Mouse (Mus musculus) forebrain, embryonic 16.5 days (tissue): ENCODE data around the gene Wdr6. TPM values are rescaled to one million over a fixed set of nuclear protein-coding genes. Genes with fewer than 3 reads are reported as not detected.
A peak's percentile ranks its signal among the peaks of the same experiment; 100 is the strongest.

ENCODE experiments used
- ATAC-seq: fragments of 200-750 bp; cut with Nextera tagmentation; 2 replicates; pipeline ENCODE4 v1.8.0; 2017; ENCODE audit warnings: mild to moderate bottlenecking, moderate library complexity
- H3K27ac ChIP-seq: fragments of 300-500 bp; sonication (generic); 2 replicates; pipeline ENCODE4 v1.5.1; 2014; ENCODE audit warnings: low read length, control low read depth
- H3K27me3 ChIP-seq: fragments of 300-500 bp; sonication (generic); replicated peaks from 2 replicates; pipeline ENCODE4 v1.6.1; 2014; ENCODE audit warnings: low read length; ENCODE audit not compliant: control insufficient read depth, insufficient read depth
- H3K36me3 ChIP-seq: fragments of 300-500 bp; sonication (generic); 2 replicates; pipeline ENCODE4 v1.6.1; 2014; ENCODE audit not compliant: control insufficient read depth, insufficient read depth
- H3K4me1 ChIP-seq: fragments of 300-500 bp; sonication (generic); replicated peaks from 2 replicates; pipeline ENCODE4 v1.6.1; 2014; ENCODE audit warnings: low read length; ENCODE audit not compliant: control insufficient read depth, insufficient read depth
- H3K4me2 ChIP-seq: fragments of 300-500 bp; sonication (generic); 2 replicates; pipeline ENCODE4 v1.6.1; 2014; ENCODE audit warnings: mild to moderate bottlenecking, low read length, control low read depth
- H3K4me3 ChIP-seq: fragments of 300-500 bp; sonication (generic); replicated peaks from 2 replicates; pipeline ENCODE4 v1.5.1; 2014; ENCODE audit warnings: mild to moderate bottlenecking, low read length, control low read depth
- H3K9ac ChIP-seq: fragments of 300-500 bp; sonication (generic); replicated peaks from 2 replicates; pipeline ENCODE4 v1.6.1; 2014; ENCODE audit warnings: low read depth, low read length, control low read depth
- H3K9me3 ChIP-seq: fragments of 300-500 bp; sonication (generic); 2 replicates; pipeline ENCODE4 v1.6.1; 2016; ENCODE audit warnings: low read length; ENCODE audit not compliant: control insufficient read depth
- WGBS: fragments of 180-500 bp; shearing (Covaris S2); extraction: QIAGEN DNeasy Blood & Tissue Kit; methylation state at CpG from one replicate; pipeline ENCODE4 v1.1.7; 2014; 5-methylcytosine and 5-hydroxymethylcytosine counted together
- polyA plus RNA-seq: library from polyadenylated mRNA; unstranded; fragments of >200 nt; fragmentation: Nextera tagmentation; extraction: Ambion mirVana; gene quantifications from 2 replicates; pipeline ENCODE4 v1.2.1, GENCODE M21; 2015

Gene Wdr6
- polyA plus RNA-seq, 1 experiment from 2014 or later, result 267 TPM

GRCm38 (mm10) chr9:108599021-108599566 is 20.6 kb upstream of the Wdr6 start:
- no peak overlapping the region for H3K4me3 ChIP-seq
- H3K27ac ChIP-seq, result no peak overlapping the region
- ATAC-seq, result no peak
- H3K4me2 ChIP-seq, result no peak overlapping the region
- H3K9ac ChIP-seq, result no peak overlapping the region
- 77% methylated on average over 4 of the region's 4 CpGs for WGBS
- peaks cover 4% of the 10 kb centered on the region; the same call in 1 of the 2 replicates for H3K36me3 ChIP-seq
- peaks cover 13% of the 10 kb centered on the region for H3K4me1 ChIP-seq
- H3K9me3 ChIP-seq, result no peaks in the 10 kb centered on the region
- no peaks in the 10 kb centered on the region for H3K27me3 ChIP-seq

GRCm38 (mm10) chr9:108596998-108597764 is 18.6 kb upstream of the Wdr6 start, which contains the start of gene P4htm:
Gene P4htm (minus strand): TSS chr9:108597667.
- H3K27me3 ChIP-seq, result no peaks in the 10 kb centered on the region
- peak within 1 kb of the TSS; percentile 25; the same call in 1 of the 2 replicates for H3K27ac ChIP-seq
- WGBS, result under 1% methylated on average over 69 of the region's 69 CpGs
- H3K4me2 ChIP-seq, result peak within 1 kb of the TSS; percentile 88
- H3K4me1 ChIP-seq, result peaks cover 13% of the 10 kb centered on the region
- H3K9me3 ChIP-seq, result no peaks in the 10 kb centered on the region
- ATAC-seq, result peak; percentile 91
- H3K4me3 ChIP-seq, result peak within 1 kb of the TSS; percentile 66
- peak within 1 kb of the TSS; percentile 77 for H3K9ac ChIP-seq
- no peaks in the 10 kb centered on the region for H3K36me3 ChIP-seq

- Histone ChIP-seq H3K36me3 (no peaks in the 10 kb centered on the region), H3K4me1 (peaks cover 13% of the 10 kb centered on the region), H3K27me3 (no peaks in the 10 kb centered on the region), H3K4me3 (no peak overlapping the region), H3K9ac (no peak overlapping the region), H3K9me3 (no peaks in the 10 kb centered on the region), H3K4me2 (no peak overlapping the region), H3K27ac (no peak overlapping the region)
- 88% methylated on average over 3 of the region's 3 CpGs for WGBS
- ATAC-seq, result no peak
These were observed 15.8 kb upstream of the Wdr6 start for GRCm38 (mm10) chr9:108594354-108594753.

- Histone ChIP-seq H3K27ac (no peak overlapping the region), H3K4me1 (peaks cover 28% of the 10 kb centered on the region), H3K9me3 (no peaks in the 10 kb centered on the region), H3K4me3 (no peak overlapping the region), H3K27me3 (no peaks in the 10 kb centered on the region), H3K36me3 (no peaks in the 10 kb centered on the region), H3K4me2 (no peak overlapping the region), H3K9ac (no peak overlapping the region)
- WGBS, result 71% methylated on average over 4 of the region's 4 CpGs
- no peak for ATAC-seq
These were observed 12.9 kb upstream of the Wdr6 start for GRCm38 (mm10) chr9:108591462-108591861.

- ATAC-seq, result no peak
- WGBS, result 72% methylated on average over 5 of the region's 5 CpGs
- H3K9me3 ChIP-seq, result no peaks in the 10 kb centered on the region
- peak overlapping the region; percentile 94 for H3K27ac ChIP-seq
- H3K9ac ChIP-seq, result no peak overlapping the region
- H3K4me1 ChIP-seq, result peaks cover 26% of the 10 kb centered on the region
- H3K4me3 ChIP-seq, result no peak overlapping the region
- no peaks in the 10 kb centered on the region for H3K27me3 ChIP-seq
- no peaks in the 10 kb centered on the region for H3K36me3 ChIP-seq
- no peak overlapping the region for H3K4me2 ChIP-seq
These were observed 10.7 kb upstream of the Wdr6 start for GRCm38 (mm10) chr9:108589229-108589628.

- Histone ChIP-seq H3K36me3 (no peaks in the 10 kb centered on the region), H3K4me3 (peak overlapping the region; percentile 19), H3K4me2 (peak overlapping the region; percentile 55), H3K27me3 (no peaks in the 10 kb centered on the region), H3K4me1 (peaks cover 26% of the 10 kb centered on the region), H3K9me3 (no peaks in the 10 kb centered on the region), H3K9ac (peak overlapping the region; percentile 51), H3K27ac (peak overlapping the region; percentile 94)
- WGBS, result under 1% methylated on average over 14 of the region's 14 CpGs
- ATAC-seq, result peak; percentile 98
These were observed 9.1 kb upstream of the Wdr6 start for GRCm38 (mm10) chr9:108587571-108588180.

- H3K27me3 ChIP-seq, result no peaks in the 10 kb centered on the region
- no peak for ATAC-seq
- peak overlapping the region; percentile 85 for H3K27ac ChIP-seq
- peaks cover 8% of the 10 kb centered on the region for H3K36me3 ChIP-seq
- H3K9me3 ChIP-seq, result no peaks in the 10 kb centered on the region
- peak overlapping the region; percentile 61 for H3K4me2 ChIP-seq
- H3K4me3 ChIP-seq, result peak overlapping the region; percentile 91; the same call in 1 of the 2 replicates
- H3K9ac ChIP-seq, result peak overlapping the region; percentile 92
- 66% methylated on average over 5 of the region's 5 CpGs for WGBS
- H3K4me1 ChIP-seq, result peaks cover 37% of the 10 kb centered on the region
These were observed 778 bp upstream of the Wdr6 start for GRCm38 (mm10) chr9:108579344-108579690.

- H3K4me2 ChIP-seq, result peak overlapping the region; percentile 61
- peak overlapping the region; percentile 91 for H3K4me3 ChIP-seq
- H3K27ac ChIP-seq, result peak overlapping the region; percentile 92
- peak; percentile 14; the same call in 1 of the 2 replicates for ATAC-seq
- peaks cover 14% of the 10 kb centered on the region for H3K36me3 ChIP-seq
- H3K27me3 ChIP-seq, result no peaks in the 10 kb centered on the region
- no peaks in the 10 kb centered on the region for H3K9me3 ChIP-seq
- peaks cover 40% of the 10 kb centered on the region for H3K4me1 ChIP-seq
- H3K9ac ChIP-seq, result peak overlapping the region; percentile 92
- under 1% methylated on average over 24 of the region's 24 CpGs for WGBS
These were observed 500 bp downstream of the Wdr6 start for GRCm38 (mm10) chr9:108577934-108578544.

GRCm38 (mm10) chr9:108577025-108577424 is 1.5 kb downstream of the Wdr6 start:
- H3K27ac ChIP-seq, result no peak overlapping the region
- H3K9ac ChIP-seq, result peak overlapping the region; percentile 15; the same call in 1 of the 2 replicates
- H3K4me1 ChIP-seq, result peaks cover 40% of the 10 kb centered on the region
- peaks cover 24% of the 10 kb centered on the region for H3K36me3 ChIP-seq
- H3K27me3 ChIP-seq, result no peaks in the 10 kb centered on the region
- no peak for ATAC-seq
- WGBS, result 41% methylated on average over 6 of the region's 6 CpGs
- no peaks in the 10 kb centered on the region for H3K9me3 ChIP-seq
- H3K4me3 ChIP-seq, result peak overlapping the region; percentile 91
- H3K4me2 ChIP-seq, result peak overlapping the region; percentile 61
